Mouse (Mus musculus): ENCODE data around the gene Sptb.

- TF ChIP-seq POLR2A (IDR thresholded peaks at IDR 0.05; ENCODE audit: borderline replicate concordance, control insufficient read depth, low read depth, low read length) (no peak), CTCF (IDR thresholded peaks at IDR 0.05; ENCODE audit: control insufficient read depth, insufficient read depth, low read length) (no peak)
These were observed 162.3 kb downstream of the Sptb start for GRCm38 (mm10) chr12:76548082-76548423.
